Mouse (Mus musculus) C2C12 (cell line): ENCODE data around the gene Zbed5.

Source experiments
- CTCF ChIP-seq: IDR thresholded peaks from one replicate; pipeline ENCODE4 v1.5.1; 2011; ENCODE audit not compliant: control insufficient read depth, insufficient read depth, insufficient read length
- USF1 ChIP-seq: IDR thresholded peaks from one replicate; pipeline ENCODE4 v1.6.1; 2011; ENCODE audit warnings: low read depth, mild to moderate bottlenecking, control low read depth, moderate library complexity

DNA sequence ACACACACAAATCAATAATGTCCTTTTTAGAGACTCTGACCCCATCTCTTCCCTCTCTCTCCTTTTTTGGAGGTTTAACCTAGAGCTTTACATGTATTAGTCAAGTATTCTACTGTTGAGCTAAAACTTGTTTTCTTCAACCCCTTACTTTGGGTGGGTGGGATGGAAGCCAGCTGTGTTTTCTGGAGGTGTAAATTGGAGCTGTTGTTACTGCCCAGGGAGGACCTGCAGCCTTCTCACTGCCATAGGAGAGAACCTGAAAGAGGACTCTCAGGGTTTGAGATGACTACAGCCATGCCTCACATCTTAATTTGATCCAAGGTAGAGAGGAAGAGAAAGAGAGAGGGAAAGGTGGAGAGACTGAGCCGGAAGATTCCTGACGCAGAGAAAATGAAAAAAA is 44.8 kb downstream of the Zbed5 start:
- no peak for TF ChIP-seq CTCF
- TF ChIP-seq USF1: no peak
